Mouse (Mus musculus) monocyte, adult 5-6 weeks (primary cell): ENCODE results near the gene Adamts18. TPM values are rescaled to one million over a fixed set of nuclear protein-coding genes. Genes with fewer than 3 reads are reported as not detected.

Experiments
- ATAC-seq: fragments of 153-309, 156-312 bp; replicated peaks from 2 replicates; pipeline ENCODE4 v1.8.0; 2017; ENCODE audit warnings: mild to moderate bottlenecking; ENCODE audit not compliant: low TSS enrichment, insufficient number of reproducible peaks, severe bottlenecking, poor library complexity, low FRiP score
- total RNA-seq: library from RNA; stranded (forward); fragments of 200-1000, 200-491, 200-594 nt; gene quantifications from 3 replicates; pipeline ENCODE4 v1.2.3, GENCODE M21; 2017

Adamts18 gene
- total RNA-seq, 1 experiment from 2014 or later: not detected

GRCm38 (mm10) chr8:113674611-113675010 is 173.9 kb downstream of the Adamts18 start:
- no peak for ATAC-seq

- no peak for ATAC-seq
Measured at GRCm38 (mm10) chr8:113673300-113673699, 175.2 kb downstream of the Adamts18 start.

GRCm38 (mm10) chr8:113672599-113673255 is 175.8 kb downstream of the Adamts18 start:
- ATAC-seq: no peak

DNA sequence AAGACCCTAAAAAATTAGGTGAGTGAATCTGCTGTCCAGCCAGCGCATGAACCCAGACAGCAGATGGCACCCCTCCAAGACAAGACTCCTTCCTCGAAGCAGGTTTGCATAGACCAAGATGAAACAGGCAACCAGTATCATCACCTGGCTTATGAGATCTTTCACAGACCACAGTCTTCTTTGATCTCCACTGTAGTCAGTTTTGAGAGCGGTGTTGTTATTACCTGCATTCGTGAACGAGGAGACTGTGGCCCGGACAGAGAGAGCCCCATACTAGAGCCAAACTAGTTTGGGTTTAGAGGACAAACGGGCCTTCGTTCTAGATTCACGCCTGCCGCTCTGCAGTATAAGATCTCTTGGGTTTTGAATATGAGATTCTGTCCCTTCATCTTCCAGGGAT is 178.6 kb downstream of the Adamts18 start:
- no peak for ATAC-seq

- ATAC-seq: no peak
Measured at GRCm38 (mm10) chr8:113666714-113667432, 181.7 kb downstream of the Adamts18 start.

- ATAC-seq: no peak
Measured at GRCm38 (mm10) chr8:113665951-113666350, 182.6 kb downstream of the Adamts18 start.

- no peak for ATAC-seq
Measured at GRCm38 (mm10) chr8:113665036-113665435, 183.5 kb downstream of the Adamts18 start.

GRCm38 (mm10) chr8:113664544-113664943 is 184.0 kb downstream of the Adamts18 start:
- peak; percentile 57; the same call in 1 of the 2 replicates for ATAC-seq

DNA sequence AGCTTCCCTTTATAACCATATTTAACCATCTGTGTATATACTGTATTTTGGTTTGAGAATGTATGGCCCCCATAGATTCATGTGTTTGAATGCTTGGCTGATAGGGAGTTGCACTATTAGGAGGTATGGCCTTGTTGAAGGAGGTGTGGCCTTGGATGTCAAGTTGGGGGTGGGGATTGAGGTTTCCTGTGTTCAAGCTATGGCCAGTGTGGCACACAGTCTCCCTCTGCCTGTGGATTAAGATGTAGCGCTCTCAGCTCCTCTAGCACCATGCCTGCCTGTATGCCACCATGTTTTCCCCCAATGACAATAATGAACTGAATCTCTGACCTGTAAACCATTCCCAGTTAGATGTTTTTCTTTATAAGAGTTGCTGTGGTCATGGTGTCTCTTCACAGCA is 188.4 kb downstream of the Adamts18 start:
- no peak for ATAC-seq

GRCm38 (mm10) chr8:113656681-113657298 is 191.7 kb downstream of the Adamts18 start:
- ATAC-seq: no peak

GRCm38 (mm10) chr8:113656154-113656553 is 192.4 kb downstream of the Adamts18 start:
- peak; percentile 90 for ATAC-seq

- ATAC-seq: no peak
Measured at GRCm38 (mm10) chr8:113653151-113653550, 195.4 kb downstream of the Adamts18 start.

DNA sequence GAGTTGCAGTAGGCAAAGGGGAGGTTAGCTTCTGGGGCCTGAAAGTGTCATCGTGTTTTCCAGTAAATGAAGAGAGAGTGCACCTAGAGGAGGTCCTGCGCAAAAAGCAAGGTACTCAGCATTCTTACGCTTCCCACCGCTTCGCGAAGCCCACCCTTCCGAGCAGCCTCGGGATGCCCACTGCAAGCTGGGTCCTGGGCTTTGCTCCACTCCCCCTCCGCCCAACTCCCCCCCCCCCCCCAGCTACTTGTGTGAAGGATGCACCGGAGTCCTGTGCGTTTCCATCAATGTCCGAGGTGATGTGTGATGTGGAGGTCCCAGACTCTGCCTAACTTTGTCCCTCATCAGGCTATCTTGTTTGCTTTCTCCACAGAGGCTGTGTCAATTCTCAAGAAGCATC is 196.1 kb downstream of the Adamts18 start:
- ATAC-seq: no peak

Other genes starting within 250 kb of the Adamts18 start
- gene Mon1b, start 213.2 kb downstream of the Adamts18 start, total RNA-seq: 13.3 to 32.2 TPM (median 20.8 TPM) in 3 replicates
- gene Syce1l, start 205.5 kb downstream of the Adamts18 start, total RNA-seq: 2.8 TPM in 1 of 3 replicates, not detected in the others